Mouse (Mus musculus): ENCODE results near the gene Grk6. TPM values are rescaled to one million over a fixed set of nuclear protein-coding genes. Genes with fewer than 3 reads are reported as not detected.

Grk6 gene
- polyA plus RNA-seq, 2 experiments: 22.6 to 26.1 TPM

GRCm38 (mm10) chr13:55408546-55409120, 36.2 kb upstream of the Grk6 start:
- DNase-seq (ENCODE audit: low read depth in 3 of 3, low spot score in 3 of 3): no peak
- 64% methylated on average over 19 of the region's 19 CpGs for WGBS (ENCODE audit: insufficient replicate concordance)
- TF ChIP-seq CTCF (IDR thresholded peaks at IDR 0.05; ENCODE audit: low read depth) (no peak), EP300 (IDR thresholded peaks at IDR 0.05; ENCODE audit: low read depth) (no peak)
- 0 out of 4 replicates have a peak, but pooled peaks cover 0 to 2% of the 10 kb centered on the region in 2 experiments for H3K4me1 ChIP-seq (replicated peaks; ENCODE audit: control insufficient read depth in 2 of 2, insufficient read depth in 2 of 2, low read length in 1 of 2)
- no peak overlapping the region for H3K9ac ChIP-seq (replicated peaks)
- no peak overlapping the region for H3K4me2 ChIP-seq (ENCODE audit: low read depth)
- ATAC-seq (ENCODE audit: insufficient read depth): no peak
- no peak overlapping the region for H3K27ac ChIP-seq
- H3K36me3 ChIP-seq (replicated peaks; ENCODE audit: control insufficient read depth, insufficient read depth, low read depth): no peaks in the 10 kb centered on the region
- H3K27me3 ChIP-seq (ENCODE audit: control insufficient read depth, insufficient read depth, low read length): peaks cover 11% of the 10 kb centered on the region
- no peaks in the 10 kb centered on the region for H3K9me3 ChIP-seq (ENCODE audit: control insufficient read depth, low read length)
- H3K4me3 ChIP-seq (ENCODE audit: insufficient read depth in 1 of 2, low read depth in 2 of 2, low read length in 2 of 2): no peak overlapping the region

- Histone ChIP-seq H3K4me1 (replicated peaks; ENCODE audit: control insufficient read depth in 2 of 2, insufficient read depth in 2 of 2, low read length in 1 of 2) (no peaks in the 10 kb centered on the region), H3K27ac (no peak overlapping the region), H3K27me3 (ENCODE audit: control insufficient read depth, insufficient read depth, low read length) (peaks cover 6% of the 10 kb centered on the region), H3K4me2 (ENCODE audit: low read depth) (no peak overlapping the region), H3K9ac (replicated peaks) (no peak overlapping the region), H3K36me3 (replicated peaks; ENCODE audit: control insufficient read depth, insufficient read depth, low read depth) (no peaks in the 10 kb centered on the region), H3K9me3 (ENCODE audit: control insufficient read depth, low read length) (no peaks in the 10 kb centered on the region), H3K4me3 (ENCODE audit: insufficient read depth in 1 of 2, low read depth in 2 of 2, low read length in 2 of 2) (no peak overlapping the region)
- TF ChIP-seq CTCF (IDR thresholded peaks at IDR 0.05; ENCODE audit: low read depth) (no peak), EP300 (IDR thresholded peaks at IDR 0.05; ENCODE audit: low read depth) (no peak)
- no peak for ATAC-seq (ENCODE audit: insufficient read depth)
- DNase-seq (ENCODE audit: low read depth in 3 of 3, low spot score in 3 of 3): no peak
- WGBS (ENCODE audit: insufficient replicate concordance): 53% methylated on average over 7 of the region's 7 CpGs
Measured at GRCm38 (mm10) chr13:55411826-55412225, 33.0 kb upstream of the Grk6 start.

- TF ChIP-seq CTCF (IDR thresholded peaks at IDR 0.05; ENCODE audit: low read depth) (no peak), EP300 (IDR thresholded peaks at IDR 0.05; ENCODE audit: low read depth) (no peak)
- Histone ChIP-seq H3K27me3 (ENCODE audit: control insufficient read depth, insufficient read depth, low read length) (peaks cover 11% of the 10 kb centered on the region), H3K9me3 (ENCODE audit: control insufficient read depth, low read length) (no peaks in the 10 kb centered on the region), H3K27ac (no peak overlapping the region), H3K4me1 (replicated peaks; ENCODE audit: control insufficient read depth in 2 of 2, insufficient read depth in 2 of 2, low read length in 1 of 2) (no peaks in the 10 kb centered on the region), H3K9ac (replicated peaks) (no peak overlapping the region), H3K36me3 (replicated peaks; ENCODE audit: control insufficient read depth, insufficient read depth, low read depth) (no peaks in the 10 kb centered on the region), H3K4me2 (ENCODE audit: low read depth) (no peak overlapping the region), H3K4me3 (ENCODE audit: insufficient read depth in 1 of 2, low read depth in 2 of 2, low read length in 2 of 2) (no peak overlapping the region)
- ATAC-seq (ENCODE audit: insufficient read depth) (no peak), DNase-seq (ENCODE audit: low read depth in 3 of 3, low spot score in 3 of 3) (no peak)
- WGBS (ENCODE audit: insufficient replicate concordance): 57% methylated on average over 13 of the region's 13 CpGs
Measured at GRCm38 (mm10) chr13:55412643-55413307, 32.1 kb upstream of the Grk6 start.

DNA sequence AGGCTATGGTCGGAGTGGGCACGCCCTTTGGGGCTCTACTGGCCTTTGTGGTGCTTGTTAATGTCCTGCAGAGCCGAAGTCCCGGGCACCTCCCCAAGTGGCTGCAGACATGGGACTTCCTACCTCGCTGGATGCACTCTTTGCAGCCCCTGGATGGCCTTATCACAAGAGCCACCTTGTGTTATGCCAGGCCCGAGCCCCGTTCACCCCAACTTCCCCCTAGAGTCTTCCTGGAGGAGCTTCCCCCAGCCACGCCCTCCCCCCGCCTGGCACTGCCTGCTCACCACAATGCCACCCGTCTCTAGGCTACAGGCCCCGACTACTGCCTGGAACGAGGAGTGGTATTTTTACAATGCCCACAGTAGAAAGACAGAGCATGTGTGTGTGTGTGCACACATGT, 31.5 kb upstream of the Grk6 start:
- Histone ChIP-seq H3K9ac (replicated peaks) (no peak overlapping the region), H3K4me1 (replicated peaks; ENCODE audit: control insufficient read depth in 2 of 2, insufficient read depth in 2 of 2, low read length in 1 of 2) (no peaks in the 10 kb centered on the region), H3K4me2 (ENCODE audit: low read depth) (no peak overlapping the region), H3K4me3 (ENCODE audit: insufficient read depth in 1 of 2, low read depth in 2 of 2, low read length in 2 of 2) (no peak overlapping the region), H3K9me3 (ENCODE audit: control insufficient read depth, low read length) (no peaks in the 10 kb centered on the region), H3K27ac (no peak overlapping the region), H3K27me3 (ENCODE audit: control insufficient read depth, insufficient read depth, low read length) (peaks cover 15% of the 10 kb centered on the region), H3K36me3 (replicated peaks; ENCODE audit: control insufficient read depth, insufficient read depth, low read depth) (no peaks in the 10 kb centered on the region)
- peak; percentile 23; the same call in 1 of the 2 replicates for ATAC-seq (ENCODE audit: insufficient read depth)
- WGBS (ENCODE audit: insufficient replicate concordance): 21% methylated on average over 12 of the region's 12 CpGs
- TF ChIP-seq CTCF (IDR thresholded peaks at IDR 0.05; ENCODE audit: low read depth): no peak
- no peak for DNase-seq (ENCODE audit: low read depth in 3 of 3, low spot score in 3 of 3)

GRCm38 (mm10) chr13:55414743-55415380, 30.0 kb upstream of the Grk6 start, which contains the start of gene Pfn3:
Gene Pfn3 (minus strand): TSS chr13:55415232.
- 11% methylated on average over 41 of the region's 41 CpGs for WGBS (ENCODE audit: insufficient replicate concordance)

More at GRCm38 (mm10) chr13:55414743-55415380, 30.0 kb upstream of the Grk6 start, which contains the start of gene Pfn3:
- ATAC-seq (ENCODE audit: insufficient read depth) (no peak), DNase-seq (ENCODE audit: low read depth in 3 of 3, low spot score in 3 of 3) (no peak)
- TF ChIP-seq EP300 (IDR thresholded peaks at IDR 0.05; ENCODE audit: low read depth) (no peak), CTCF (IDR thresholded peaks at IDR 0.05; ENCODE audit: low read depth) (0 out of 2 replicates have a peak, but pooled peaks have one; percentile 2)
- Histone ChIP-seq H3K9me3 (ENCODE audit: control insufficient read depth, low read length) (no peaks in the 10 kb centered on the region), H3K9ac (replicated peaks) (no peak within 1 kb of the TSS), H3K27ac (no peak within 1 kb of the TSS), H3K4me1 (replicated peaks; ENCODE audit: control insufficient read depth in 2 of 2, insufficient read depth in 2 of 2, low read length in 1 of 2) (no peaks in the 10 kb centered on the region), H3K27me3 (ENCODE audit: control insufficient read depth, insufficient read depth, low read length) (peaks cover 27% of the 10 kb centered on the region), H3K36me3 (replicated peaks; ENCODE audit: control insufficient read depth, insufficient read depth, low read depth) (no peaks in the 10 kb centered on the region), H3K4me2 (ENCODE audit: low read depth) (peak within 1 kb of the TSS; percentile 36), H3K4me3 (ENCODE audit: insufficient read depth in 1 of 2, low read depth in 2 of 2, low read length in 2 of 2) (no peak within 1 kb of the TSS)

All from liver, embryonic 14.5 days (tissue).